ENCODE assay signal across 20 mouse cellular contexts in the genomic region with DNA sequence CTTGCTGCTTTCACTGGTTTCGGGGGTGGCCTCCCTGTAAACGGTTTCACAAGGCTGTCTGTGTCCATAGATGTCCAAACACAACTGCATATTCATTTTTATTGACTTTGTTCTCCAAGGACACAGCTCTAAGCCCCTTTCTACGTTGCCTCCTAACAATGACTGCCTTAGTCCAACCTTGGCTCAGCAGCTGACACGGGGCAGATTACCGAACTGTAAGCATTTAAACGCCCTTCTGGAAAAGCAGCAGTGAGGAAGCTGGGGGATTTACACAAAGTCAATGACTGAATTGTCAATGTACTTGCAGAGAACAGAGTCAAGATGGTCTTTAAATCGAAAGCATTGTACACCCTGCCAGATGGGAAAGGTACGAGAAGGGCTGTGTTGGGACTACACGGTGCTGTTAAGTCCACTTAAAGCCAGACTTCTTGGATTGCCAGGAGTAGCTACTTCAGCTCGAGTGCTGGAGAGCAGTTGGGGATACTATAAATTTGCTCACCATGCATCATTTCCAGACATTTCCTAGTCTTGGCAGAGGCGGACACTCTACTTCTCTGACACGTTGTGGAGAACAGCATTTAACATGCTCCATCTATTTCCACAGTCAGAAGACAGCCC.
DNase-seq lines count a peak whose midpoint lies in the region; ATAC-seq lines count a peak whose summit lies in the region.
"Had no signal": no experiment of that assay in that cellular context is flagged by ENCODE, and none has a peak within 500 bp of the region (broad histone marks: within the 10 kb centered on the region; RNA-seq: fewer than 3 reads in every experiment).

No protein-coding gene starts in this region.

- no peak for DNase-seq in frontal cortex, postnatal 36 days (ENCODE audit: low spot score in 2 of 2)
- no peak for DNase-seq in limb, embryonic 10.5 days (ENCODE audit: low spot score)
- peak; percentile 15 for DNase-seq in R1 (ENCODE audit: low read depth, low spot score)
- no peak for DNase-seq in cerebellum, adult 11 months
- DNase-seq in cerebellum, adult 9-10 months: no peak
- DNase-seq: adrenal gland, adult 8-10 months; cerebellum, adult 11-12 months; cerebellum, postnatal 36 days; heart, postnatal 4 days; left cerebral cortex, postnatal 4 days; right cerebral cortex, adult 18-20 months; thymus, postnatal 14 days had no signal

- peaks cover 15% of the 10 kb centered on the region for H3K4me1 ChIP-seq in limb, embryonic 12.5 days (replicated peaks)
- H3K4me1 ChIP-seq in limb, embryonic 10.5 days: no peaks in the 10 kb centered on the region
- peaks cover 12% of the 10 kb centered on the region for H3K4me1 ChIP-seq in stomach, embryonic 14.5 days (ENCODE audit: control insufficient read depth, insufficient read depth, low read length)
- H3K4me1 ChIP-seq: forebrain, embryonic 10.5 days; liver, embryonic 15.5 days had no signal

- H3K36me3 ChIP-seq in limb, embryonic 12.5 days: no peaks in the 10 kb centered on the region
- H3K36me3 ChIP-seq in limb, embryonic 10.5 days: no peaks in the 10 kb centered on the region
- no peaks in the 10 kb centered on the region for H3K36me3 ChIP-seq in stomach, embryonic 14.5 days (ENCODE audit: control insufficient read depth, insufficient read depth, low read length)
- H3K36me3 ChIP-seq: forebrain, embryonic 10.5 days; heart, embryonic 12.5 days; liver, embryonic 15.5 days had no signal

- H3K9ac ChIP-seq in limb, embryonic 12.5 days (replicated peaks): no peak overlapping the region
- no peak overlapping the region for H3K9ac ChIP-seq in stomach, embryonic 14.5 days (replicated peaks; ENCODE audit: low read depth, low read length)
- H3K9ac ChIP-seq: heart, embryonic 12.5 days; liver, embryonic 15.5 days had no signal

- ATAC-seq in frontal cortex, adult (ENCODE audit: low TSS enrichment): peak; percentile 76
- peak; percentile 42; the same call in 1 of the 2 replicates for ATAC-seq in limb, embryonic 12.5 days (ENCODE audit: insufficient number of reproducible peaks, insufficient read depth, low FRiP score, low TSS enrichment, low read depth)
- 0 out of 2 replicates have a peak, but pooled peaks have one; percentile 37 for ATAC-seq in stomach, embryonic 14.5 days (ENCODE audit: insufficient number of reproducible peaks, insufficient read depth, low FRiP score, low read depth)
- ATAC-seq: hindbrain, postnatal 0 days; midbrain, embryonic 16.5 days had no signal

- peaks cover 2% of the 10 kb centered on the region; the same call in 1 of the 2 replicates for H3K27me3 ChIP-seq in limb, embryonic 12.5 days
- no peaks in the 10 kb centered on the region for H3K27me3 ChIP-seq in limb, embryonic 10.5 days (ENCODE audit: low read depth, poor library complexity, severe bottlenecking)
- no peaks in the 10 kb centered on the region for H3K27me3 ChIP-seq in stomach, embryonic 14.5 days (ENCODE audit: control insufficient read depth, insufficient read depth, low read length)
- H3K27me3 ChIP-seq: heart, embryonic 12.5 days; liver, embryonic 15.5 days had no signal

- no peaks in the 10 kb centered on the region for H3K9me3 ChIP-seq in limb, embryonic 12.5 days
- no peaks in the 10 kb centered on the region for H3K9me3 ChIP-seq in limb, embryonic 10.5 days (replicated peaks)
- no peaks in the 10 kb centered on the region for H3K9me3 ChIP-seq in stomach, embryonic 14.5 days (ENCODE audit: control insufficient read depth, low read depth, low read length)
- H3K9me3 ChIP-seq: forebrain, embryonic 10.5 days; heart, embryonic 12.5 days; liver, embryonic 15.5 days had no signal

- no peak overlapping the region for H3K4me3 ChIP-seq in limb, embryonic 12.5 days (replicated peaks)
- H3K4me3 ChIP-seq in limb, embryonic 10.5 days: no peak overlapping the region
- H3K4me3 ChIP-seq in stomach, embryonic 14.5 days (ENCODE audit: low read depth, low read length): no peak overlapping the region
- H3K4me3 ChIP-seq: forebrain, embryonic 10.5 days; heart, embryonic 12.5 days; liver, embryonic 15.5 days had no signal

- peak overlapping the region; percentile 9; the same call in 1 of the 2 replicates for H3K4me2 ChIP-seq in limb, embryonic 12.5 days
- H3K4me2 ChIP-seq in stomach, embryonic 14.5 days (replicated peaks; ENCODE audit: low read depth, low read length): no peak overlapping the region
- H3K4me2 ChIP-seq: heart, embryonic 12.5 days; liver, embryonic 15.5 days had no signal

- 44% methylated on average over 12 of the region's 12 CpGs for WGBS in limb, embryonic 12.5 days
- WGBS in limb, embryonic 10.5 days: 79% methylated on average over 12 of the region's 12 CpGs
- 38% methylated on average over 12 of the region's 12 CpGs for WGBS in stomach, embryonic 14.5 days

- peak overlapping the region; percentile 25; the same call in 1 of the 2 replicates for H3K27ac ChIP-seq in limb, embryonic 12.5 days
- H3K27ac ChIP-seq in limb, embryonic 10.5 days: no peak overlapping the region
- no peak overlapping the region; the same call in 1 of the 2 replicates for H3K27ac ChIP-seq in stomach, embryonic 14.5 days (ENCODE audit: low read length)
- H3K27ac ChIP-seq: forebrain, embryonic 10.5 days; hindbrain, postnatal 0 days; liver, embryonic 15.5 days had no signal
